Mouse (Mus musculus): ENCODE results near the gene Vmn2r22. TPM values are rescaled to one million over a fixed set of nuclear protein-coding genes. Genes with fewer than 3 reads are reported as not detected.
"Not testable (repeated sequence)": the region's sequence is repeated elsewhere in the genome, so short reads cannot be mapped to it uniquely, and the experiment has no call there.

Vmn2r22 gene
- not detected in 2 replicates for polyA plus RNA-seq (2012; rRNA removed)

DNA sequence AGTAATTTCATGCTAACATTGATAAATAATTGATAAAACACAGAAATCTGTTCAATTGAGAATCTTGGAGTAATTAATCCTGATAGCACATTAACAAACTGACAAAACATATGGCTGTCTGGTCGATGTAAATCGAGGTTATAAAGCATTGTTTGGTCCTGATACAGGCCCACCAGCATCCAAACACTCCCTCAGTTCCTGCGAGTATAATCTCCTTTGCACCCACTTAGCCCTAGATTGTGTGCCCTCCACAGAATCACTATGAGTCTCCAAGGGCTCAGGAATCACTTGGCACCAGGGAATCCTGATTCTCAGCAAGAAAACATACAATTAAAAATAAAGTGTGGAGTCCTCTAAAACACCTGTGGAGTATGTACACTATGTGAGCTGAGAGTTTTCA lies at the start of gene Vmn2r22:
Gene Vmn2r22, minus strand, starts transcription at position 101 of the 400 bp plus-strand sequence.
- DNase-seq; H3K4me3 ChIP-seq (replicated peaks; ENCODE audit: extremely low read depth, low read depth, low read length); H3K4me1 ChIP-seq (ENCODE audit: control insufficient read depth, insufficient read depth, low read length): not testable (repeated sequence)
- WGBS = 50% methylated on average over 3 of the region's 3 CpGs

- no peak for DNase-seq
- TF ChIP-seq POLR2A (IDR thresholded peaks at IDR 0.05; ENCODE audit: borderline replicate concordance, extremely low read depth, low read depth, low read length) (no peak), CTCF (IDR thresholded peaks at IDR 0.05; ENCODE audit: insufficient read depth, low read length) (no peak)
- H3K4me1 ChIP-seq (ENCODE audit: control insufficient read depth, insufficient read depth, low read length) = no peaks in the 10 kb centered on the region
- no peak overlapping the region for H3K4me3 ChIP-seq (replicated peaks; ENCODE audit: extremely low read depth, low read depth, low read length)
These were observed 46.7 kb upstream of the Vmn2r22 start for GRCm38 (mm10) chr6:123697213-123697612.

GRCm38 (mm10) chr6:123696639-123697038 lies 46.1 kb upstream of the Vmn2r22 start:
- not testable (repeated sequence) for H3K4me1 ChIP-seq (ENCODE audit: control insufficient read depth, insufficient read depth, low read length); DNase-seq; H3K4me3 ChIP-seq (replicated peaks; ENCODE audit: extremely low read depth, low read depth, low read length)
- WGBS = 25% methylated on average over 1 of the region's 1 CpGs

- WGBS = 46% methylated on average over 6 of the region's 6 CpGs
- Histone ChIP-seq H3K4me3 (replicated peaks; ENCODE audit: extremely low read depth, low read depth, low read length) (no peak overlapping the region), H3K4me1 (ENCODE audit: control insufficient read depth, insufficient read depth, low read length) (no peaks in the 10 kb centered on the region)
- DNase-seq = no peak
- TF ChIP-seq CTCF (IDR thresholded peaks at IDR 0.05; ENCODE audit: insufficient read depth, low read length) (no peak), POLR2A (IDR thresholded peaks at IDR 0.05; ENCODE audit: borderline replicate concordance, extremely low read depth, low read depth, low read length) (no peak)
These were observed 6.5 kb upstream of the Vmn2r22 start for GRCm38 (mm10) chr6:123657040-123657439.

DNA sequence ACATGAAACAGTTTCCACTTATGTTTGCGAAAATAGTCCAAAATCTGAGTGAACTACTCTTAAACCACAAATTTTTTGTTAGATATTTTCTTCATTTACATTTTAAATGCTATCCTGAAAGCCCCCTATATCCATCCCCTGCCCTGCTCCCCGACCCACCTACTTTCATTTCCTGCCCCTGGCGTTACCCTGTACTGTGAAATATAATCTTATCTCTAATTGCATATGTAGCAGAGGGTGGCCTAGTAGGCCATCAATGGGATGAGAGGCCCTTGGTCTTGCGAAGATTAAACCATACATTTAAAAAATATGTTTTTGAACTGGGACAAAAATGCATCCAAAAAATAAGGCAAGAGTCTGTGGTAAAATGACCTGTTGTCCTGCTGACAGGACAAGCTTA lies 11.1 kb downstream of the Vmn2r22 start:
- H3K4me3 ChIP-seq (replicated peaks; ENCODE audit: extremely low read depth, low read depth, low read length); H3K4me1 ChIP-seq (ENCODE audit: control insufficient read depth, insufficient read depth, low read length); DNase-seq: not testable (repeated sequence)
- 63% methylated on average over 4 of the region's 4 CpGs for WGBS

DNA sequence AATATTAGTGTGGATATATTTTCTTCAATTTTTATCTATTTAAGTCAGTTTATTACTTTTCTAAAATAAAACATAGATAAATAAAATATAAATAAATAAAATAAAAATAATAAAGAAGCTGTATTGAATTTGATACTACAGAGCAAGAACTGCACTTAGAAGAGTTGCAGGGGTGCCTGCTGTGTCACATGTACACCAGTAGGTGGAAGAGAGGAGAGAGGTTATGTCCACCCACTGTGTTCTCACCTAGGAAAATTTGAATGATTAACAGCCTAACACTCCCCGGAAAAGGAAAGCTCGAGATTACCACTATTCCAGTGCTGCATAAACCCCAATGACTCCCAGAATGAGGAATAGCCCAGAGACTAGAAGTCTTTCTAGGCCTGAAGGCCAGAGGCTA lies 26.7 kb downstream of the Vmn2r22 start:
- no CpG with 5 or more reads among the region's 2 CpGs for WGBS
- H3K4me1 ChIP-seq (ENCODE audit: control insufficient read depth, insufficient read depth, low read length); DNase-seq; H3K4me3 ChIP-seq (replicated peaks; ENCODE audit: extremely low read depth, low read depth, low read length): not testable (repeated sequence)

DNA sequence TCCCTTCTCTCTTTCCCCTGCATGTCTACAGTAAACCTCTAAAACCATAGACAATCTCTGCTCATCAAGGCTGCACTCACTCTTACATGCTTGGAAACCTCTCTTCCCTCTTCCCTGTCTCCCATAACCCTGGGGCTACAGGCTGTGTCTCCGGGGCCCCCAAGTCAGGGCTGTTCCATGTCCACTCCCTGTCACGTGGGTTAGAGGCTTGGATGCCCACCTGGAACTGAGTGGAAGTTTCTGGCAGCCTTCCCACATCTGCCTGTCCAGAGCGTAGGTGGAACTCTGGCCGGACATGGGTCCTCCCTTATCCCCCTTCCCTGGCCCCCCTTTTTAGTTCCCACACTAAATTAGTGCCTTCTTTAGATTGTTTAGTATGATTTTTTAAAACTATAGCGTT lies 62.2 kb downstream of the Vmn2r22 start:
- not testable (repeated sequence) for DNase-seq; H3K4me3 ChIP-seq (replicated peaks; ENCODE audit: extremely low read depth, low read depth, low read length); H3K4me1 ChIP-seq (ENCODE audit: control insufficient read depth, insufficient read depth, low read length)
- WGBS = no CpG with 5 or more reads among the region's 5 CpGs

- not testable (repeated sequence) for DNase-seq; H3K4me1 ChIP-seq (ENCODE audit: control insufficient read depth, insufficient read depth, low read length); H3K4me3 ChIP-seq (replicated peaks; ENCODE audit: extremely low read depth, low read depth, low read length)
- WGBS = no CpG with 5 or more reads among the region's 2 CpGs
These were observed 62.7 kb downstream of the Vmn2r22 start for GRCm38 (mm10) chr6:123587796-123588328.

- DNase-seq; H3K4me3 ChIP-seq (replicated peaks; ENCODE audit: extremely low read depth, low read depth, low read length); H3K4me1 ChIP-seq (ENCODE audit: control insufficient read depth, insufficient read depth, low read length): not testable (repeated sequence)
- no CpG with 5 or more reads among the region's 1 CpGs for WGBS
These were observed 66.5 kb downstream of the Vmn2r22 start for GRCm38 (mm10) chr6:123583988-123584387.

DNA sequence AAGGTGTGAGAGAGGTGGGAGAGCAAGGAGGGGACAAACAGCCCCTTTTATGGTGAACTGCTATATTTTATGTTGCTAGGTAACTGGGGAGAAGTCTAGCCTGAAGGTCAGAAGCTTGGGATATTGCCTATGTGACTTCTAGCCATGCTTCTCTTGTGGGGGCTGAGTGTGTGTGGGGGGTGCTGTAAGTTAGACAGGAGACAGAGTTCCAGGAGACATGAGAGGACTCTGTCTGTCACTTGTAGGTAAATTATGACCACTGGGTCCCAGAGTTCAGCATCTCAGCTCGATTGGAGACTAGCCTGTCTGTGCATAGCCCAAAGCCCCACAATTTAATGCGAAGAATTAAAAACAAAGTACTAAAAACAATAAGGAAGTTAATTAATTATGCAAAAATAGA lies 75.8 kb downstream of the Vmn2r22 start:
- not testable (repeated sequence) for H3K4me3 ChIP-seq (replicated peaks; ENCODE audit: extremely low read depth, low read depth, low read length); DNase-seq; H3K4me1 ChIP-seq (ENCODE audit: control insufficient read depth, insufficient read depth, low read length)
- WGBS = no CpG with 5 or more reads among the region's 2 CpGs

Other genes starting within 250 kb of the Vmn2r22 start
- gene Vmn2r20, start 232.6 kb downstream of the Vmn2r22 start, polyA plus RNA-seq (2012; rRNA removed) = not detected in 2 replicates
- not detected in 2 replicates for gene Vmn2r21, start 117.3 kb downstream of the Vmn2r22 start, polyA plus RNA-seq (2012; rRNA removed)
- not detected in 2 replicates for gene Vmn2r23, start 51.9 kb upstream of the Vmn2r22 start, polyA plus RNA-seq (2012; rRNA removed)
- not detected in 2 replicates for gene Vmn2r24, start 128.2 kb upstream of the Vmn2r22 start, polyA plus RNA-seq (2012; rRNA removed)
- not detected in 2 replicates for gene Vmn2r25, start 202.7 kb upstream of the Vmn2r22 start, polyA plus RNA-seq (2012; rRNA removed)

All from lung, adult 2 months (tissue).